Mouse (Mus musculus): ENCODE measurements around the gene Gimap1. TPM values are rescaled to one million over a fixed set of nuclear protein-coding genes. Genes with fewer than 3 reads are reported as not detected.

The Gimap1 gene
- polyA plus RNA-seq, 1 experiment from 2014 or later, result 6.6 TPM

GRCm38 (mm10) chr6:48741273-48741672 is 2.4 kb downstream of the Gimap1 start:
- no peak overlapping the region for H3K27ac ChIP-seq (replicated peaks)
- 34% methylated on average over 3 of the region's 3 CpGs for WGBS
- no peak for ATAC-seq (ENCODE audit: low FRiP score)
- H3K36me3 ChIP-seq, result no peaks in the 10 kb centered on the region
- H3K27me3 ChIP-seq (replicated peaks), result peaks cover 24% of the 10 kb centered on the region; the same call in 1 of the 2 replicates
- peaks cover 15% of the 10 kb centered on the region for H3K4me1 ChIP-seq
- H3K9me3 ChIP-seq (replicated peaks), result no peaks in the 10 kb centered on the region
- no peak overlapping the region for H3K9ac ChIP-seq (replicated peaks)
- peak overlapping the region; percentile 91; the same call in 1 of the 2 replicates for H3K4me2 ChIP-seq
- H3K4me3 ChIP-seq (replicated peaks), result no peak overlapping the region

GRCm38 (mm10) chr6:48741711-48742206 is 2.9 kb downstream of the Gimap1 start:
- 21% methylated on average over 9 of the region's 9 CpGs for WGBS
- peak; percentile 76 for ATAC-seq (ENCODE audit: low FRiP score)
- H3K27ac ChIP-seq (replicated peaks), result no peak overlapping the region
- H3K9me3 ChIP-seq (replicated peaks), result no peaks in the 10 kb centered on the region
- peak overlapping the region; percentile 91 for H3K4me2 ChIP-seq
- no peak overlapping the region for H3K9ac ChIP-seq (replicated peaks)
- no peaks in the 10 kb centered on the region for H3K36me3 ChIP-seq
- peaks cover 15% of the 10 kb centered on the region for H3K4me1 ChIP-seq
- H3K4me3 ChIP-seq (replicated peaks), result peak overlapping the region; percentile 55; the same call in 1 of the 2 replicates
- H3K27me3 ChIP-seq (replicated peaks), result peaks cover 24% of the 10 kb centered on the region; the same call in 1 of the 2 replicates

- Histone ChIP-seq H3K36me3 (no peaks in the 10 kb centered on the region), H3K4me1 (peaks cover 15% of the 10 kb centered on the region), H3K4me2 (peak overlapping the region; percentile 91), H3K27ac (replicated peaks) (peak overlapping the region; percentile 51), H3K27me3 (replicated peaks) (peaks cover 24% of the 10 kb centered on the region; the same call in 1 of the 2 replicates), H3K9me3 (replicated peaks) (no peaks in the 10 kb centered on the region), H3K9ac (replicated peaks) (peak overlapping the region; percentile 60), H3K4me3 (replicated peaks) (peak overlapping the region; percentile 55)
- ATAC-seq (ENCODE audit: low FRiP score), result peak; percentile 84
- 4% methylated on average over 52 of the region's 52 CpGs for WGBS
Observed at GRCm38 (mm10) chr6:48742422-48743351, 3.8 kb downstream of the Gimap1 start.

- no peak overlapping the region for H3K9ac ChIP-seq (replicated peaks)
- H3K4me3 ChIP-seq (replicated peaks), result no peak overlapping the region
- no peak overlapping the region for H3K4me2 ChIP-seq
- H3K4me1 ChIP-seq, result peaks cover 15% of the 10 kb centered on the region
- WGBS, result 70% methylated on average over 2 of the region's 2 CpGs
- H3K27ac ChIP-seq (replicated peaks), result no peak overlapping the region
- H3K9me3 ChIP-seq (replicated peaks), result no peaks in the 10 kb centered on the region
- H3K27me3 ChIP-seq (replicated peaks), result peaks cover 24% of the 10 kb centered on the region; the same call in 1 of the 2 replicates
- H3K36me3 ChIP-seq, result no peaks in the 10 kb centered on the region
- no peak for ATAC-seq (ENCODE audit: low FRiP score)
Observed at GRCm38 (mm10) chr6:48745490-48745889, 6.6 kb downstream of the Gimap1 start.

- ATAC-seq (ENCODE audit: low FRiP score), result no peak
- Histone ChIP-seq H3K4me3 (replicated peaks) (no peak within 1 kb of the TSS; the same call in 1 of the 2 replicates), H3K4me1 (peaks cover 15% of the 10 kb centered on the region), H3K9ac (replicated peaks) (no peak within 1 kb of the TSS; the same call in 1 of the 2 replicates), H3K27me3 (replicated peaks) (peaks cover 20% of the 10 kb centered on the region; the same call in 1 of the 2 replicates), H3K4me2 (no peak within 1 kb of the TSS), H3K27ac (replicated peaks) (0 out of 2 replicates have a peak within 1 kb of the TSS, but pooled peaks have one; percentile 33), H3K9me3 (replicated peaks) (no peaks in the 10 kb centered on the region), H3K36me3 (no peaks in the 10 kb centered on the region)
- WGBS, result 55% methylated on average over 16 of the region's 16 CpGs
Observed at GRCm38 (mm10) chr6:48745959-48746889, 7.4 kb downstream of the Gimap1 start, which contains the start of gene Gimap5. Gimap5 (plus strand) TSS chr6:48746197.

- 78% methylated on average over 7 of the region's 7 CpGs for WGBS
- Histone ChIP-seq H3K36me3 (no peaks in the 10 kb centered on the region), H3K27me3 (replicated peaks) (peaks cover 9% of the 10 kb centered on the region; the same call in 1 of the 2 replicates)
Observed at GRCm38 (mm10) chr6:48747091-48747966, 8.5 kb downstream of the Gimap1 start.

DNA sequence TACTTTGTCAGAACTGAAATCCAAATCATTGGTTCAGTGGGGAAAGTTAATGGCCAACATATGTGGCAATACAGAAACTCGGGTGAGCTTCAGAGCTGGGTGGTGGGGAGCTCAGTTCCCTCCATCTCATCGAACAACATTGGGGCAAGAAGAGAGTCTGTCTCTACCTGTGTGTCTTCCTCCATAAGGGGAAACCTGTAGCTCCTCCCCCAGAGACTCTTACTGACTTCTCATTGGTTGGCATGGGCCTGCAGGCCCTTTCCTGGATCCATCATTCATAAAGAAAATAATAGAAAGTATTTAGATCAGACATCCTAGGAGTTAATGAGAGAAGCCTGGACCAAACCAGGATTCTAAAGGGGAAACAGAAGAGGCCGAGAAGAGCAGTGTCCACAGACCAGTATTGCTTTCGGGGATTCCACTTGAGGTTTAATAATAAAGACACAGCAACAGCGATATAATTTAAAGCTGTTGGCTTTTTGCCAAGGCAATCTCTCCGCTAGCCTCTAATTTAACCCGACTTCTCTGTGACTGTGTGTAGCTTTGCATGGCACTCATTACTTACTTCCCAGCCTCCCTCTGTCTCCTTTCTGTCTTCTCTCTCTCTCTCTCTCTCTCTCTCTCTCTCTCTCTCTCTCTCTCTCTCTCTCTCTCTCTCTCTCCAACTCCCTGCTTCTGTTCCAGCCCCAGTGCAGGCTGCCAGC is 24.9 kb downstream of the Gimap1 start:
- H3K27me3 ChIP-seq (replicated peaks), result no peaks in the 10 kb centered on the region
- ATAC-seq (ENCODE audit: low FRiP score), result no peak; the same call in 1 of the 2 replicates
- no peaks in the 10 kb centered on the region for H3K9me3 ChIP-seq (replicated peaks)
- WGBS, result 55% methylated on average over 7 of the region's 7 CpGs
- H3K4me2 ChIP-seq, result no peak overlapping the region
- H3K27ac ChIP-seq (replicated peaks), result no peak overlapping the region
- H3K4me1 ChIP-seq, result no peaks in the 10 kb centered on the region
- H3K36me3 ChIP-seq, result no peaks in the 10 kb centered on the region
- no peak overlapping the region for H3K4me3 ChIP-seq (replicated peaks)
- no peak overlapping the region for H3K9ac ChIP-seq (replicated peaks)

More at GRCm38 (mm10) chr6:48747091-48747966, 8.5 kb downstream of the Gimap1 start:
- Histone ChIP-seq H3K4me2 (no peak overlapping the region), H3K4me3 (replicated peaks) (no peak overlapping the region), H3K4me1 (peaks cover 9% of the 10 kb centered on the region), H3K27ac (replicated peaks) (no peak overlapping the region), H3K9me3 (replicated peaks) (no peaks in the 10 kb centered on the region), H3K9ac (replicated peaks) (no peak overlapping the region)
- no peak for ATAC-seq (ENCODE audit: low FRiP score)

DNA sequence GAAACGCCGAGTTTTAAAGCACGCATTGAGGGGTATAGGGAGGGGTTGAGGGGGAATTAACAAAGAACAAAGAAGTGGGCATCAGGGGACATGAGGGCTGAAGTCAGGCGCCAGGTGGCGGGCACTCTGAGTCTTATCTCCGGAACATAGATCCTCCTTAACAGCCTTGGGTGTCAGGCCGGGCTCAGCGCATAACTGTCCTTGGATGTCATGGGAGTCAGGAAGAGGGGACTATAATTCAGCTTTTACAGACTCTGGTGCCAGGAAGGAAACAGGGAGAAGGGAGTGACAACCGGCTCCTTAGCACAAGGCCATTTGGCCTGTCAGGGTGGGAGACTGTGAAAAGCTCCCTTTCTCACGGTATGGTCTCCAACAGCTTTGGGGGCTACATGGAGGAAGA is 25.6 kb downstream of the Gimap1 start:
- Histone ChIP-seq H3K27ac (replicated peaks) (no peak overlapping the region), H3K4me1 (no peaks in the 10 kb centered on the region), H3K36me3 (no peaks in the 10 kb centered on the region), H3K27me3 (replicated peaks) (no peaks in the 10 kb centered on the region), H3K4me2 (no peak overlapping the region), H3K4me3 (replicated peaks) (no peak overlapping the region), H3K9ac (replicated peaks) (no peak overlapping the region), H3K9me3 (replicated peaks) (no peaks in the 10 kb centered on the region)
- WGBS, result 88% methylated on average over 10 of the region's 10 CpGs
- ATAC-seq (ENCODE audit: low FRiP score), result no peak

- Histone ChIP-seq H3K36me3 (no peaks in the 10 kb centered on the region), H3K27me3 (replicated peaks) (no peaks in the 10 kb centered on the region), H3K4me1 (peaks cover 5% of the 10 kb centered on the region; the same call in 1 of the 2 replicates), H3K9me3 (replicated peaks) (no peaks in the 10 kb centered on the region), H3K4me2 (no peak overlapping the region), H3K27ac (replicated peaks) (no peak overlapping the region), H3K9ac (replicated peaks) (no peak overlapping the region), H3K4me3 (replicated peaks) (no peak overlapping the region)
- 79% methylated on average over 9 of the region's 9 CpGs for WGBS
- no peak for ATAC-seq (ENCODE audit: low FRiP score)
Observed at GRCm38 (mm10) chr6:48768178-48768869, 29.5 kb downstream of the Gimap1 start.
